Mouse (Mus musculus): ENCODE data around the gene Dtnbp1.

The Dtnbp1 gene

GRCm38 (mm10) chr13:45001911-45002615, at the start of gene Dtnbp1:
Gene Dtnbp1 (minus strand): TSS chr13:45002147.
- peak; percentile 68 for DNase-seq (ENCODE audit: low read depth, low spot score)

DNA sequence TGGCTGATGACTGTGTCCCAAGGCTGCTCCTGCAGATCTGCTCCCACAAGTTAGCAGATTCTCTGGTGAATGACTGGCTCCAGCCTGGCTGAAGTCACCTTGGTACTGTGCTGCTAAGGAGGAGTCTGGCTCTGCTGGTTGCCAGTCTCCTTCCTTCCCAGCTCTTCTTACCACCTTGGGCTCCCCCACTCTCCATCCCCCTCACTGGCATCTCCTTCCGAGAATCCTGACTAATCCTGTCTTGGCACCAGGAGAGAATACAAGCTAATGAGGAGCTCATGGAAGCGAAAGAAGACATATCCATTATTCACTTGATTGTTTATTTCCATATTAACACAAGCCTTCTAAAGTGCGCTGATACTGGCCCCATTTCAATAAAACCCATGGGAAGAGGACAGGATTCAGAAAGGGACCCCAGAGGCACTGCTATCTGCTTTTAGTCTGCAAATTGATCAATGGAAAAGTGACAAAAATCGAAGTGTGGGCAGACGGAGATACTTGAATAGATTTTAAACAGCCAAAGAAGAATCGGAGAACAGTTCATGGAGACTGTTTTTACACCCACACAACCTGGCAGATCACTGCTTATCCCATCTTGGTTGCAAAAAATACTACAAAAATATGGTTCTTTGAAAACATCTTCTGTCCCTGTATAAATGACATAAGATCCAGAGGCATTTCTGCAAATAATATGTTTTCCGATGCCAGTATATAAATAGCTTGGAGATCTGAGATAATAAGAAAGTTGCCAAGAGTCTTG, 47.5 kb upstream of the Dtnbp1 start:
- DNase-seq (ENCODE audit: low read depth, low spot score) = no peak

- DNase-seq (ENCODE audit: low read depth, low spot score) = no peak
These were observed 41.5 kb upstream of the Dtnbp1 start for GRCm38 (mm10) chr13:45043466-45043865.

GRCm38 (mm10) chr13:45040741-45041140, 38.8 kb upstream of the Dtnbp1 start:
- DNase-seq (ENCODE audit: low read depth, low spot score) = no peak

GRCm38 (mm10) chr13:45040195-45040594, 38.2 kb upstream of the Dtnbp1 start:
- no peak for DNase-seq (ENCODE audit: low read depth, low spot score)

DNA sequence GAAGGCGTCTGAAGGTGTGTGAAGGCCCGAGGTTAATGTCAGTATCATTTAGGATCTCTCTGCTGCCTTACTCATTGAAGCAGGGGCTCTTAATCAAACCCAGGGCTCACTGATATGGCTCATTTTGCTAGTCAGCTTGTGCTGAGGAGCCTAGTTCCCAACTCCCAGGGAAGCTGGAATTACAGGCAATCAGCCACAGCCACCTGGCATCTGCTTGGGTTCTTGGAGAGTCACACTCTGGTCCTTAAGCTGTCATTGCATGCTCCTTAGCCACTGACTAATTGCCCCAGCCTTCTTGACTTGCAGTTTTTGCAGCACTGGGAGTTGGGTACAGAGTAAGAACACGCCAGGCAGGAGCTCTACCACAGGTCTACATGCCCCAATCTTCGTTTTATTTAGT, 34.5 kb upstream of the Dtnbp1 start:
- DNase-seq (ENCODE audit: low read depth, low spot score) = no peak

- DNase-seq (ENCODE audit: low read depth, low spot score) = no peak
These were observed 32.8 kb upstream of the Dtnbp1 start for GRCm38 (mm10) chr13:45034759-45035158.

DNA sequence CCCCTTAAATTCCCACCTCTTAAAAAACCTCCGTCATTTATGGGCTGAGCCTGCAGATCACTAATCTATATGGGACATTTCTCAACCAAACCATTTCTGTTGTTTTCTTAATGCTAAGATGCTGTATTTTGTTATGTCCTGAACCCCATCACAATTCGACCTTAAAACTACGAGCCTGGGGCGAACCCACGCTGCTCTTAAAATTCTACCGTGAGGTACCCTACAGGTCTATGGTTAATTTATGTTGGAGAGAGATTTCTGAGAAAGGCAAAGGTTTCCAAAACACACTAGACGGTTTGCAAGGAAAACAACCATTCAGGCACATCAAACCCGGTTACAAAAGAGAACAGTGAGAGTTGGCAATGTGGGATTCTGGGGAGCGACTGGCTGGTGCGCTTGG, 31.4 kb upstream of the Dtnbp1 start:
- DNase-seq (ENCODE audit: low read depth, low spot score) = no peak

DNA sequence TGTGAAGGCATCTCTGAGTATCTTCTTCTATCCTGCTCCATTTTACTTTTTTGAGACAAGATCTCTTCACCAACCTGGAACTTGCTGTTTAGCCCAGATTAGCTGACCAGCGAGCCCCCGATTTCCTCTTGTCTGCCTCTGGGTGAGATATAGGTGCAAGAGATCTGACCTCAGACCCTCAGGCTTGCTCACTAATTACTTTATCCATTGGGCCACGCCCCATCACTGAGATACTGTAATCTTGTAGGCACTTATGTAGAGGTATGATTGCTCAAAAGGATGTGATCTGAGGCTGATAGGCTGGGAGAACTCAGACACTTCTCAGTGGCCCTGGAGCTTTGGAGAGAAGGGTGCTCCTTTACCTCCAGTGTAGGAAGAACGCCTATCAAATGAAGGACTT, 30.5 kb upstream of the Dtnbp1 start:
- DNase-seq (ENCODE audit: low read depth, low spot score) = no peak

GRCm38 (mm10) chr13:45031748-45032147, 29.8 kb upstream of the Dtnbp1 start:
- DNase-seq (ENCODE audit: low read depth, low spot score) = no peak

DNA sequence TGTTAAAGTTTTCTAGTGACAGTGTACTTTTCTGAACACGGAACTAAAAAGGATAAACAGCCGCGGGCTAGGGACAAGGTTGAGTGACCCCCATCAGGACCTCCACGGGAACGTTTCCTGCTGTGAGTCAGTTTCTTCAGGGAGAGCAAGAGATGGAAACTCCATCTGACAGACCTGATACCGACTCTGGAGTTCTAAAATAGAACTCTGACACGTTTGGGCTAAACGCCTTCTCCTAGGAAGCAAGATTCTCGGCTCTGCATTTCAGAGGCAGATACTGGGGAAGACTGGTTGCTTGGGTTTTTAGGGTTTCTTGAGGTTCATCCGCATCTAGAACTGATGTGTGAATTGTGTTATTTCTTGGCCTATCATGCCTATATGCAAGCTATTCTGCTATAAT, 29.4 kb upstream of the Dtnbp1 start:
- DNase-seq (ENCODE audit: low read depth, low spot score) = no peak

GRCm38 (mm10) chr13:45030830-45031229, 28.9 kb upstream of the Dtnbp1 start:
- DNase-seq (ENCODE audit: low read depth, low spot score) = peak; percentile 91

GRCm38 (mm10) chr13:45029791-45030190, 27.8 kb upstream of the Dtnbp1 start:
- no peak for DNase-seq (ENCODE audit: low read depth, low spot score)

DNA sequence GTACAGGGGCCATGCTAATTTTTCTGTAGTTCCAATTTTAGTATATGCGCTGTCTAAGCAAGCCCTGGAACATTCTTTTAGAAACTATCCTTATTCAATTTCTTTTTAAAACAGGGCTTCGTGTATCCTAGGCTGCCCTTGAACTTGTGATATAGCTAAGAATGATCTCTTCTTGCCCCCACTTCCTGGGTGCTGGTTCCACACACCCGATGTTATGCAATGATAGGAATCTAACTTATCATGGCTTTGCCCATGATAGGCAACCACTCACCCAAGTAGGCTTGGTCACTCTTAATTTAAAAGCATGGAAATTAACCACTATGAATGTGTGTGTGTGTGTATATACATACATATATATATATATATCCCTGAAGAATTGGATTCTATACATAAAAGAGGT, 24.3 kb upstream of the Dtnbp1 start:
- DNase-seq (ENCODE audit: low read depth, low spot score) = no peak

DNA sequence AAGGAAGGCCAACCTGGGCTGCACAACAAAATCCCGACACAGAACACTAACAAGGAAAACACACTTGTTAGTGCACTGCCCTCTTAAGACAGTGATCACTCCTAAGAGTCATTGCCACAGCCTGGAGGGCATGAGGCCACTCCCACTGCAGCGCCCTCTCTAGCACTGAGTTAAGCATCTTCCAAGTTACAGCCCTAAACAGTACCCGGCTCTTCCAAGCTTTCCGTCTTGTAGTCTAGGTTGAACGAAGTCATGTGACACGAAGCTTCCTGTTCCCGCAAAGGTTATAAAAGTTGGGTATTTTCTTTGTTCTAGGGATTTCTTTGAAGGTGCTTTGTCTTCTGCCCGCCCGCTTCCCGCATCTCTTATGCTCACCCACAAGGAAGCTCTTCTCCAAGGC, 22.9 kb upstream of the Dtnbp1 start:
- peak; percentile 62 for DNase-seq (ENCODE audit: low read depth, low spot score)

- DNase-seq (ENCODE audit: low read depth, low spot score) = peak; percentile 35
These were observed 21.6 kb upstream of the Dtnbp1 start for GRCm38 (mm10) chr13:45023356-45024150.

GRCm38 (mm10) chr13:45008150-45008549, 6.2 kb upstream of the Dtnbp1 start:
- DNase-seq (ENCODE audit: low read depth, low spot score) = peak; percentile 75

- DNase-seq (ENCODE audit: low read depth, low spot score) = no peak
These were observed 5.8 kb upstream of the Dtnbp1 start for GRCm38 (mm10) chr13:45007726-45008125.

DNA sequence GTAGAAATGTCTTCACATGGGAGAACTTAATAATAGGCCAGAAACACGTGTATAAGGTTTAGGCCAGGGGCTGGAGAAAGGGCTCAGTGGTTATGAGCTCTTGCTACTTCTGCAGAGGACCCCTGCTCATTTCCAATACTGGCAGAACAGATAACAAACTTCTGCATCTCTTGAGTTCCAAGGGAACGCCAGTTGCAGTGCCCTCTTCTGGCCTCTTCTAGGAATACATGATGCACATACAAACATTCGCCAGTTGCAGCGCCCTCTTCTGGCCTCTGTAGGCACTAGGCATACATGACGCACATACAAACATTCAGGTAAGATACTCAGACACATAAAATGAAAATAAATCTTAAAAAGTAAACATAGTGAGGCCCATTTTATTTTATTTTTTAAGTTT, 4.5 kb upstream of the Dtnbp1 start:
- DNase-seq (ENCODE audit: low read depth, low spot score) = peak; percentile 90

DNA sequence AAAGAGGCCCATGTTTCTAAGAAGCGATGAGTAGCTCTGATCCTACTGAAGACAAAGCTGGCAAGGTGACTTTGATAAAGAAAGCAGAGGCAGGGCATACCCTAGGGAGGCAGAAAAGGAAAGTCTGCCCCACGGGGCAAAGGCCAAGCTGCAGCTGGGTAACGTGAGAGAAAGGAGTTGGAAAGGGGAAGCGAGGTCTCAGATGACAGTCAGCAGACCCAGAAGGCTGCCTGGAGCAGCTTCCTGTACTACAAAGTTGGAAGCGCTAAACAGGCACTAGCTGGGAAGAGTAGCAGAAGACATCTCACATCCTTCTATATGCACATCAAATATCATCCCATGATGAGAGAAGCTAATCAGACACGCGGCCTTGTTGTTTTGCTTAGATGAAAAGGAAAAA, 3.9 kb upstream of the Dtnbp1 start:
- DNase-seq (ENCODE audit: low read depth, low spot score) = no peak

- DNase-seq (ENCODE audit: low read depth, low spot score) = no peak
These were observed 3.1 kb upstream of the Dtnbp1 start for GRCm38 (mm10) chr13:45004987-45005592.

DNA sequence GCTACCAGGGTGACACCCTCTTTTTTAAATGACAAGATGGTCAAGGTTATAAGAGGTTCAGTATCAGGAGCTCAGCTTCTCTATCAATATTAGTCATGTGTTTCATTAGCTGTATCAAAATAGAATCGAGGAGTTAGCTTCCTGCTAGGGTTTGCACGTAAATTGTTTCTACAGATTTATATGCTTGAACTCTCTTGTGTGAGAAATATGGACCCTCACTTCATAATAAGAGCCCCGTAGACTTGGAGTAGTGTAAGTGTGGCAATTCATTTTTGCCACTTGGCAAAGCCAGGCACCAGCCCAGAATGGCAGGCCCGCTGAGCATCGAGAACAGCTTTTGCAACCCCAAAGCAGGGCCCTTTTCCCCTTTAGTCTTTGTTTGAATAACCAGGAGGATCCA, 1.1 kb upstream of the Dtnbp1 start:
- DNase-seq (ENCODE audit: low read depth, low spot score) = no peak
